Mouse (Mus musculus) layer of hippocampus, adult 6 months (tissue): ENCODE data around the gene Tmem258. TPM values are rescaled to one million over a fixed set of nuclear protein-coding genes. Genes with fewer than 3 reads are reported as not detected.

ENCODE experiments used
- long read RNA-seq, 2 experiments: library from polyadenylated mRNA; unstranded; transcript quantifications; one replicate each; pipeline ENCODE4 v2.0.0; 2019 to 2020
- microRNA-seq: library from miRNA; unstranded; fragments of <30 nt; microRNA quantifications from one replicate; pipeline ENCODE4 v1.2.0, GENCODE M21; 2020
- polyA plus RNA-seq: library from polyadenylated mRNA; unstranded; fragments of <200 nt; fragmentation: Nextera tagmentation; gene quantifications from 2 replicates; pipeline ENCODE4 v1.2.3, GENCODE M21; 2021

The Tmem258 gene
- 396 and 409 TPM in 2 replicates for polyA plus RNA-seq
- long read RNA-seq, experiment 1, transcript Tmem258-201 (4 exons, 606 nt): major isoform, 131 of 145 reads
- long read RNA-seq, experiment 1, partial matches to known transcripts: 8 of 145 reads
- long read RNA-seq, experiment 1, other reads (novel, unspliced or antisense): 5 of 145 reads
- long read RNA-seq, experiment 2, transcript Tmem258-201 (4 exons, 606 nt): major isoform, 10 of 24 reads
- long read RNA-seq, experiment 2, partial matches to known transcripts: 8 of 24 reads
- long read RNA-seq, experiment 2, other reads (novel, unspliced or antisense): 5 of 24 reads

DNA sequence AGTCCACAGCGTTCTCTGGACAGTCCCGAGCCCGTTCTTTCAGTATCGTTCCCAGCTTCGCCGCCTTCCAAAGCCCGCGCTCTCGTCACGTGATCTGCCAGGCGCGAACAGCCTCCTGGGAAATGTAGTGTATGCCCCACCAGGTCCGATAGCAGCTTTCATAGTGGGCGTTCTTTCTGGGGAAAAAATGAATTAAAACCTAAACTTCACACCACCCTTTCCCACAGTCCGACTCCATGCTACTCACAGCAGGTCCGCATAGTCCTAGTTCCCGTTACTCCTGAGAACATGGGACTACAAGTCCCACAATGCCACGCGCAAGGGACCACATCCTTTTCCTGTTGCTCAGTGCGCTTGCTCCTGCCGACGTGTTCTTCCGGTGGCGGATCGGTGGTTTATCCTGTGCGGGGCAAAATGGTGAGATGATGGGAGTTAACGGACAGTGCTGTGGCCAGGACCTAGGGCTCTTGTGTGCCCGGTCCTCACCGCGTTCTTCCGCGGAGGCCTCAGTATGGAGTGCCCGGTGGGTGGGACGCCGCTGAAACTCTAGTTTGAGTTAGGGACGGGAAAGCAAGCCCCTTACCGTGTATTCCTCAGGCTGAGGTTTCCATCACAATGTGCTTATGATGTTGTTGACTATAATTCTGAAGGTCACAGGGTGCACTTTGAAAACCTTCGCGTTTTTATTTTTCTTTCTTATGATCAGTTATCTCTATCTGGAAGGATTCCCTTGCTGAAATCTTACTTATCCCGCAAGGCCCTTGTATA, at the start of gene Tmem258, which contains the start of gene Fen1:
Gene Tmem258 (plus strand): TSS at position 167 of the 768 bp plus-strand sequence.
Gene Fen1 (minus strand): TSS at position 322 of the 768 bp plus-strand sequence.

GRCm38 (mm10) chr19:10182670-10183298, 21.0 kb upstream of the Tmem258 start, which contains the start of gene Fads1:
Gene Fads1, plus strand, starts transcription at chr19:10182888.

GRCm38 (mm10) chr19:10240654-10241305, 37.0 kb downstream of the Tmem258 start, which contains the start of gene Myrf:
Gene Myrf, minus strand, starts transcription at chr19:10240748.

Small RNAs within 50 kb of the gene (microRNA-seq; reads per million reads assigned to microRNA genes)
- gene Mir6993: not detected

Other genes with a start within 250 kb of the Tmem258 start
- 14,679 and 14,882 TPM in 2 replicates for gene Fth1, start 223.4 kb upstream of the Tmem258 start, polyA plus RNA-seq
- gene Best1, start 202.4 kb upstream of the Tmem258 start, polyA plus RNA-seq: 1.3 and 1.9 TPM in 2 replicates
- 6.8 and 7.4 TPM in 2 replicates for gene Rab3il1, start 202.3 kb upstream of the Tmem258 start, polyA plus RNA-seq
- 4.2 and 4.3 TPM in 2 replicates for gene Fads3, start 162.4 kb upstream of the Tmem258 start, polyA plus RNA-seq
- gene Fads2, start 102.3 kb upstream of the Tmem258 start, polyA plus RNA-seq: 108 and 110 TPM in 2 replicates
- gene Fads1, start 21.1 kb upstream of the Tmem258 start, polyA plus RNA-seq: 172 and 267 TPM in 2 replicates
- gene Fen1, start 155 bp downstream of the Tmem258 start, polyA plus RNA-seq: 16.9 and 19.4 TPM in 2 replicates
- 2.9 and 3.1 TPM in 2 replicates for gene Myrf, start 36.7 kb downstream of the Tmem258 start, polyA plus RNA-seq
- gene Dagla, start 100.9 kb downstream of the Tmem258 start, polyA plus RNA-seq: 49.2 and 62.6 TPM in 2 replicates
- 7.3 and 8.5 TPM in 2 replicates for gene Syt7, start 185.1 kb downstream of the Tmem258 start, polyA plus RNA-seq